Mouse (Mus musculus) liver, embryonic 18 days (tissue): ENCODE measurements around the gene Gm11563. TPM values are rescaled to one million over a fixed set of nuclear protein-coding genes. Genes with fewer than 3 reads are reported as not detected.

ENCODE experiments used
- polyA plus RNA-seq: library from polyadenylated mRNA; depleted of rRNA; stranded (reverse); fragments of >200 nt; gene quantifications from 2 replicates; pipeline ENCODE4 v1.2.3, GENCODE M21; 2012; rRNA removed

Gm11563 gene
- polyA plus RNA-seq, result not detected in 2 replicates

GRCm38 (mm10) chr11:99658467-99659010 lies at the start of gene Gm11563:
Gene Gm11563, minus strand, starts transcription at chr11:99658960.

GRCm38 (mm10) chr11:99690463-99690862 lies 31.7 kb upstream of the Gm11563 start, which contains the start of gene Gm14190:
Gene Gm14190, minus strand, starts transcription at chr11:99690740.

GRCm38 (mm10) chr11:99665860-99666259 lies 7.1 kb upstream of the Gm11563 start, which contains the start of gene Krtap4-6:
Gene Krtap4-6, minus strand, starts transcription at chr11:99665960.

GRCm38 (mm10) chr11:99650136-99650535 lies 8.6 kb downstream of the Gm11563 start, which contains the start of gene Gm11555:
Gene Gm11555, minus strand, starts transcription at chr11:99650236.

GRCm38 (mm10) chr11:99643635-99644139 lies 15.1 kb downstream of the Gm11563 start, which contains the start of gene Krtap4-7:
Gene Krtap4-7, minus strand, starts transcription at chr11:99644089.

GRCm38 (mm10) chr11:99634653-99635134 lies 24.1 kb downstream of the Gm11563 start, which contains the start of gene Krtap4-2:
Gene Krtap4-2, minus strand, starts transcription at chr11:99635084.

GRCm38 (mm10) chr11:99628138-99628537 lies 30.6 kb downstream of the Gm11563 start, which contains the start of gene Krtap4-1:
Gene Krtap4-1, minus strand, starts transcription at chr11:99628238.

GRCm38 (mm10) chr11:99620335-99620734 lies 38.4 kb downstream of the Gm11563 start, which contains the start of gene Gm11562:
Gene Gm11562, minus strand, starts transcription at chr11:99620435.

GRCm38 (mm10) chr11:99614796-99615363 lies 43.9 kb downstream of the Gm11563 start, which contains the start of gene Krtap2-4:
Gene Krtap2-4, minus strand, starts transcription at chr11:99614846.

GRCm38 (mm10) chr11:99610089-99610488 lies 48.7 kb downstream of the Gm11563 start, which contains the start of gene Gm11937:
Gene Gm11937, minus strand, starts transcription at chr11:99610189.

Other genes with a start within 250 kb of the Gm11563 start
- gene Krt12, start 236.7 kb downstream of the Gm11563 start, polyA plus RNA-seq, result 0.05 TPM in 1 of 2 replicates, not detected in the other
- 12.1 and 18.7 TPM in 2 replicates for gene Krt20, start 220.8 kb downstream of the Gm11563 start, polyA plus RNA-seq
- 4.7 and 5.5 TPM in 2 replicates for gene Krt23, start 165.8 kb downstream of the Gm11563 start, polyA plus RNA-seq
- gene Krt39, start 137.6 kb downstream of the Gm11563 start, polyA plus RNA-seq, result not detected in 2 replicates
- gene Krt40, start 115.8 kb downstream of the Gm11563 start, polyA plus RNA-seq, result not detected in 2 replicates
- not detected in 2 replicates for gene Krtap3-3, start 108.1 kb downstream of the Gm11563 start, polyA plus RNA-seq
- gene Krtap3-2, start 102.1 kb downstream of the Gm11563 start, polyA plus RNA-seq, result not detected in 2 replicates
- gene Gm11939, start 99.5 kb downstream of the Gm11563 start, polyA plus RNA-seq, result not detected in 2 replicates
- gene Krtap3-1, start 92.3 kb downstream of the Gm11563 start, polyA plus RNA-seq, result not detected in 2 replicates
- gene Krtap1-5, start 77.9 kb downstream of the Gm11563 start, polyA plus RNA-seq, result not detected in 2 replicates
- not detected in 2 replicates for gene Krtap1-4, start 75.3 kb downstream of the Gm11563 start, polyA plus RNA-seq
- gene Krtap1-3, start 67.6 kb downstream of the Gm11563 start, polyA plus RNA-seq, result not detected in 2 replicates
- not detected in 2 replicates for gene Krtap9-3, start 60.9 kb downstream of the Gm11563 start, polyA plus RNA-seq
- not detected in 2 replicates for gene Gm11938, start 55.7 kb downstream of the Gm11563 start, polyA plus RNA-seq
- not detected in 2 replicates for gene Gm11937, start 48.8 kb downstream of the Gm11563 start, polyA plus RNA-seq
- not detected in 2 replicates for gene Krtap2-4, start 44.1 kb downstream of the Gm11563 start, polyA plus RNA-seq
- gene Gm11562, start 38.5 kb downstream of the Gm11563 start, polyA plus RNA-seq, result not detected in 2 replicates
- not detected in 2 replicates for gene Krtap4-1, start 30.7 kb downstream of the Gm11563 start, polyA plus RNA-seq
- not detected in 2 replicates for gene Krtap4-2, start 23.9 kb downstream of the Gm11563 start, polyA plus RNA-seq
- gene Krtap4-7, start 14.9 kb downstream of the Gm11563 start, polyA plus RNA-seq, result not detected in 2 replicates
- gene Gm11555, start 8.7 kb downstream of the Gm11563 start, polyA plus RNA-seq, result not detected in 2 replicates
- not detected in 2 replicates for gene Krtap4-6, start 7.0 kb upstream of the Gm11563 start, polyA plus RNA-seq
- not detected in 2 replicates for gene Gm14190, start 31.8 kb upstream of the Gm11563 start, polyA plus RNA-seq
- not detected in 2 replicates for gene Gm14180, start 75.3 kb upstream of the Gm11563 start, polyA plus RNA-seq
- not detected in 2 replicates for gene Gm11595, start 114.0 kb upstream of the Gm11563 start, polyA plus RNA-seq
- gene Krtap4-8, start 121.7 kb upstream of the Gm11563 start, polyA plus RNA-seq, result not detected in 2 replicates
- not detected in 2 replicates for gene Krtap4-9, start 126.2 kb upstream of the Gm11563 start, polyA plus RNA-seq
- gene Gm11596, start 134.5 kb upstream of the Gm11563 start, polyA plus RNA-seq, result not detected in 2 replicates
- gene Gm11569, start 140.0 kb upstream of the Gm11563 start, polyA plus RNA-seq, result not detected in 2 replicates
- gene Gm11554, start 145.5 kb upstream of the Gm11563 start, polyA plus RNA-seq, result not detected in 2 replicates
- not detected in 2 replicates for gene Krtap4-13, start 150.9 kb upstream of the Gm11563 start, polyA plus RNA-seq
- not detected in 2 replicates for gene Gm11564, start 156.7 kb upstream of the Gm11563 start, polyA plus RNA-seq
- gene 2300003K06Rik, start 179.1 kb upstream of the Gm11563 start, polyA plus RNA-seq, result not detected in 2 replicates
- not detected in 2 replicates for gene Krtap4-16, start 192.6 kb upstream of the Gm11563 start, polyA plus RNA-seq
- not detected in 2 replicates for gene Gm11568, start 199.0 kb upstream of the Gm11563 start, polyA plus RNA-seq
- gene Gm11559, start 205.5 kb upstream of the Gm11563 start, polyA plus RNA-seq, result not detected in 2 replicates
- gene Krtap9-1, start 214.4 kb upstream of the Gm11563 start, polyA plus RNA-seq, result not detected in 2 replicates
- gene Gm11567, start 220.2 kb upstream of the Gm11563 start, polyA plus RNA-seq, result not detected in 2 replicates
- not detected in 2 replicates for gene Krtap31-1, start 249.0 kb upstream of the Gm11563 start, polyA plus RNA-seq